Mouse (Mus musculus) adrenal gland, postnatal 36 days (tissue): ENCODE results near the gene Ak7. TPM values are rescaled to one million over a fixed set of nuclear protein-coding genes. Genes with fewer than 3 reads are reported as not detected.

Experiments
- DNase-seq, 2 experiments: peaks; one replicate each; pipeline ENCODE4 v3.0.0; 2021; ENCODE audit warnings: mixed read lengths in 1 of 2
- total RNA-seq, 2 experiments: library from RNA; stranded (reverse); gene quantifications; 2 replicates each; pipeline ENCODE4 v1.2.3; 2021

The Ak7 gene
- total RNA-seq, 2 experiments from 2014 or later, result 0.30 to 0.40 TPM

GRCm38 (mm10) chr12:105727964-105728363 is 22.2 kb downstream of the Ak7 start:
- DNase-seq, result peak in 1 of 2 experiments; percentile 41

GRCm38 (mm10) chr12:105730851-105731460 is 25.2 kb downstream of the Ak7 start:
- DNase-seq, result no peak

- DNase-seq, result no peak
Measured at GRCm38 (mm10) chr12:105733370-105734159, 27.8 kb downstream of the Ak7 start.

GRCm38 (mm10) chr12:105735226-105735888 is 29.6 kb downstream of the Ak7 start:
- DNase-seq, result no peak

GRCm38 (mm10) chr12:105735889-105736251 is 30.1 kb downstream of the Ak7 start:
- no peak for DNase-seq

GRCm38 (mm10) chr12:105738316-105739096 is 32.7 kb downstream of the Ak7 start:
- no peak for DNase-seq

GRCm38 (mm10) chr12:105739656-105740055 is 33.9 kb downstream of the Ak7 start:
- no peak for DNase-seq

- DNase-seq, result no peak
Measured at GRCm38 (mm10) chr12:105748114-105748513, 42.3 kb downstream of the Ak7 start.

- no peak for DNase-seq
Measured at GRCm38 (mm10) chr12:105753813-105754212, 48.0 kb downstream of the Ak7 start.

- DNase-seq, result peak in 1 of 2 experiments; percentile 28
Measured at GRCm38 (mm10) chr12:105757816-105758497, 52.2 kb downstream of the Ak7 start.

GRCm38 (mm10) chr12:105758911-105759310 is 53.1 kb downstream of the Ak7 start:
- no peak for DNase-seq

GRCm38 (mm10) chr12:105759849-105760478 is 54.2 kb downstream of the Ak7 start:
- peak in 1 of 2 experiments; percentile 7 for DNase-seq

- DNase-seq, result no peak
Measured at GRCm38 (mm10) chr12:105761171-105761570, 55.4 kb downstream of the Ak7 start.

- no peak for DNase-seq
Measured at GRCm38 (mm10) chr12:105761629-105762028, 55.9 kb downstream of the Ak7 start.

- no peak for DNase-seq
Measured at GRCm38 (mm10) chr12:105769700-105770099, 63.9 kb downstream of the Ak7 start.

- DNase-seq, result peak; percentile 45 to 52
Measured at GRCm38 (mm10) chr12:105774871-105775270, 69.1 kb downstream of the Ak7 start.

GRCm38 (mm10) chr12:105777651-105778050 is 71.9 kb downstream of the Ak7 start:
- DNase-seq, result no peak

GRCm38 (mm10) chr12:105784196-105784999 is 78.6 kb downstream of the Ak7 start, which contains the start of gene Papola:
Gene Papola (plus strand): TSS chr12:105784694.
- DNase-seq, result peak; percentile 89 to 90

- peak; percentile 78 to 86 for DNase-seq
Measured at GRCm38 (mm10) chr12:105785000-105785774, 79.4 kb downstream of the Ak7 start.
